Mouse (Mus musculus): Measurements from ENCODE around the gene Zbtb38.

Gene Zbtb38

DNA sequence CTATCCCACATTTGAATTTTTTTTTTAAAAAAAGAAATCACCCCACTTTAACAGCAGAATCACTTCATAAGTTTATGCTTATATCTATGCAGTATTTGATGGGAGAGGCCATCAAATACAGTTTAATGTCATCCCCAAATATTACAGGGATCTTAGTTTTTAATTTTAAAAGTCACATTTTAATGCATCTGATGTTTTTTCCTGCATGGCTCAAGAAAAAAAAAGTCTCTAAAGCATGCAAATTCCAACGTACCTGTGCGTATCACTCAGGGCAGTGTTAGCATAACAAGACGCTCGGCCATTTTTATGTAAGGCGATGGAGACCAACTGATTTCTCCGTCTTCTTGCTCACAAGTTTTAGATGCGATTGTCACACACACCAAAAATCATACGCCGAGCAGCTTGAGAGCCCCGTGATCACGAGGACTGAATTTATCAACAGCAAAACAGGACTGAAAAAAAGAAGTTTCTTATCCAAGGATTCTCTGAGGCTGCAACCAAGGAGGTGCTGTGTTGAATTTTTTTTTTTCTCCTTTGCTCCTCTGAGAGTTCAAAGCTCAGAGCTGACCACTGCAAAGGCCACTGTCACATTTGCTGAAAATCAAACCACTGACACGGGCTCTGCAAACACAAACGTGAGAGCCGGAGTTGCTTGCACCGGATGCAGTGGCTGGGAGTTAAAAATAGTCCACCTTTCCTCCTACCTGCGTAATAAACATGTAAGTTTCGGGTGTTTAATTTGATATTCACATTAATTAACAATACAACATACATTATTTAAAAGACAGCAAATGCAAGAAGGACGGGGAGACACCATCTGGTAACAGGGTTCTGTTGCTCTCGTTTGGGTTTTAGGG, 21.4 kb downstream of the Zbtb38 start:
- Histone ChIP-seq H3K4me1 (replicated peaks; ENCODE audit: low read depth, low read length) (peaks cover 67% of the 10 kb centered on the region), H3K4me3 (replicated peaks; ENCODE audit: low read length) (no peak overlapping the region), H3K27me3 (ENCODE audit: insufficient read depth, low read length) (no peaks in the 10 kb centered on the region), H3K9me3 (ENCODE audit: low read length) (no peaks in the 10 kb centered on the region), H3K36me3 (ENCODE audit: insufficient read depth, low read length) (no peaks in the 10 kb centered on the region)
- TF ChIP-seq POU5F1 (IDR thresholded peaks at IDR 0.05; ENCODE audit: borderline replicate concordance, low read length) (no peak), NANOG (IDR thresholded peaks at IDR 0.05; ENCODE audit: borderline replicate concordance, low read length) (no peak)

DNA sequence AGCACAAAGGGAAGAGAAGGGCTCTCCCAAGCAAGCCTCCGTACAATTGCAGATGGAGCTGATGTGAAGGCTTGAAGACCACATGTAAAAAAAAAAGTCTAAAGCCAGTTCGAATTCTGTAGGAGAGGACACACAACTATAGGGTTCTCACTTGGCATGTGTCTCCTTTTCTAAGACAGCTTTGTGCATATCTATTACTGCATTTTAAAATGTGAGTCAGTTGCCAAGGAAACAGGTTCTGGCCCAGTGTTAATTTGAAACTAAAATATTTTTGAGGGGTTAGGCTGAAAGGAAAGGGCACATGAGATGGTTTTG, 22.4 kb downstream of the Zbtb38 start:
- Histone ChIP-seq H3K27me3 (ENCODE audit: insufficient read depth, low read length) (no peaks in the 10 kb centered on the region), H3K9me3 (ENCODE audit: low read length) (no peaks in the 10 kb centered on the region), H3K4me1 (replicated peaks; ENCODE audit: low read depth, low read length) (peaks cover 76% of the 10 kb centered on the region), H3K36me3 (ENCODE audit: insufficient read depth, low read length) (no peaks in the 10 kb centered on the region), H3K4me3 (replicated peaks; ENCODE audit: low read length) (peak overlapping the region; percentile 8; the same call in 1 of the 2 replicates)
- TF ChIP-seq CTCF (conservative IDR thresholded peaks at IDR 0.05; ENCODE audit: low read length) (no peak), NANOG (IDR thresholded peaks at IDR 0.05; ENCODE audit: borderline replicate concordance, low read length) (no peak), POU5F1 (IDR thresholded peaks at IDR 0.05; ENCODE audit: borderline replicate concordance, low read length) (no peak)

GRCm38 (mm10) chr9:96729537-96730310, 22.9 kb downstream of the Zbtb38 start:
- no peaks in the 10 kb centered on the region for H3K36me3 ChIP-seq (ENCODE audit: insufficient read depth, low read length)
- no peaks in the 10 kb centered on the region for H3K9me3 ChIP-seq (ENCODE audit: low read length)
- peaks cover 81% of the 10 kb centered on the region for H3K4me1 ChIP-seq (replicated peaks; ENCODE audit: low read depth, low read length)
- H3K4me3 ChIP-seq (replicated peaks; ENCODE audit: low read length): peak overlapping the region; percentile 8; the same call in 1 of the 2 replicates
- no peak for TF ChIP-seq CTCF (conservative IDR thresholded peaks at IDR 0.05; ENCODE audit: low read length)
- no peak for TF ChIP-seq NANOG (IDR thresholded peaks at IDR 0.05; ENCODE audit: borderline replicate concordance, low read length)
- TF ChIP-seq POU5F1 (IDR thresholded peaks at IDR 0.05; ENCODE audit: borderline replicate concordance, low read length): no peak
- H3K27me3 ChIP-seq (ENCODE audit: insufficient read depth, low read length): no peaks in the 10 kb centered on the region

DNA sequence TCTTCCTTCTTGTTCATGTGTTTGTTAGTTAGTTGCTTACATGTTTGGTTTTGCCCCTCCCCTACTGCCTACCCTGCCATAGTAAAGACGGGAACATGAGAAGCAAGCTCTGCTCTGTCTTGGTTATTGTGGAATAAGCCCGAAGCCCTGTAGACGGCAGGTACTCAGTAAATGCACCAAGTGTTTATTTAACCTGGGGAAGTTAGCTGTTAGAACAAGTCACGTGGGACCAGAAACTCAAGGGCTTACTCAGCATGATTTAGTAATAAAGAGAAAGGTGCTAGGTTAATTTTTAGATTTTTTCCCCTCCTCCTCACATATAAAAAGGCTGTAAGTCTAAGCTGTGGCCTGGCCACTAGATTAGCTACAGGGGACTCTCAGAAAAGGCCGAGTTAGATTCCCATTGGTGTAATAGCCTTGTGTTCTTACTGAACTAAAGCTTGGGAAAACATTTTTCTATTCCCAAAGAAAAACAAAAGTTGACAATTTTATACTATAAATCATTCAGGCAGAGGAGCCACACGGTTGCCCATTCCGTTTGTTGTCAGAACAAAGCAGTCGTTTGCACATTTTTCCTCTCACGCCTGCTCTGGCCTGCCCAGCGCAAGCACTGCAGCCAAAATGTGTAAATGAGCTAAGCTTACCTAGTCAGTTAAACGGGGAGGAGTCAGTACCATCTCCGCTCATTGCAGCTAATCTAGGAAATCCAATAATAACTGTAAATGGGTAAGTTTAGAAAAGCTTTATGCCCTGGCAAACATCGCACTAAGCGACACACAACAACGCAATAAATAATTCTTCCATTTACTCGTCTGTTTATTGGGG, 24.1 kb downstream of the Zbtb38 start:
- H3K4me3 ChIP-seq (replicated peaks; ENCODE audit: low read length): no peak overlapping the region
- TF ChIP-seq NANOG (IDR thresholded peaks at IDR 0.05; ENCODE audit: borderline replicate concordance, low read length) (no peak), CTCF (conservative IDR thresholded peaks at IDR 0.05; ENCODE audit: low read length) (no peak), POU5F1 (IDR thresholded peaks at IDR 0.05; ENCODE audit: borderline replicate concordance, low read length) (no peak)

GRCm38 (mm10) chr9:96727688-96728087, 24.9 kb downstream of the Zbtb38 start:
- H3K27me3 ChIP-seq (ENCODE audit: insufficient read depth, low read length): no peaks in the 10 kb centered on the region
- H3K4me3 ChIP-seq (replicated peaks; ENCODE audit: low read length): no peak overlapping the region
- no peaks in the 10 kb centered on the region for H3K36me3 ChIP-seq (ENCODE audit: insufficient read depth, low read length)
- H3K4me1 ChIP-seq (replicated peaks; ENCODE audit: low read depth, low read length): peaks cover 97% of the 10 kb centered on the region
- H3K9me3 ChIP-seq (ENCODE audit: low read length): no peaks in the 10 kb centered on the region
- TF ChIP-seq POU5F1 (IDR thresholded peaks at IDR 0.05; ENCODE audit: borderline replicate concordance, low read length) (no peak), CTCF (conservative IDR thresholded peaks at IDR 0.05; ENCODE audit: low read length) (no peak), NANOG (IDR thresholded peaks at IDR 0.05; ENCODE audit: borderline replicate concordance, low read length) (no peak)

More for the DNA sequence above, 24.1 kb downstream of the Zbtb38 start:
- Histone ChIP-seq H3K4me1 (replicated peaks; ENCODE audit: low read depth, low read length) (peaks cover 88% of the 10 kb centered on the region), H3K27me3 (ENCODE audit: insufficient read depth, low read length) (no peaks in the 10 kb centered on the region), H3K9me3 (ENCODE audit: low read length) (no peaks in the 10 kb centered on the region), H3K36me3 (ENCODE audit: insufficient read depth, low read length) (no peaks in the 10 kb centered on the region)

DNA sequence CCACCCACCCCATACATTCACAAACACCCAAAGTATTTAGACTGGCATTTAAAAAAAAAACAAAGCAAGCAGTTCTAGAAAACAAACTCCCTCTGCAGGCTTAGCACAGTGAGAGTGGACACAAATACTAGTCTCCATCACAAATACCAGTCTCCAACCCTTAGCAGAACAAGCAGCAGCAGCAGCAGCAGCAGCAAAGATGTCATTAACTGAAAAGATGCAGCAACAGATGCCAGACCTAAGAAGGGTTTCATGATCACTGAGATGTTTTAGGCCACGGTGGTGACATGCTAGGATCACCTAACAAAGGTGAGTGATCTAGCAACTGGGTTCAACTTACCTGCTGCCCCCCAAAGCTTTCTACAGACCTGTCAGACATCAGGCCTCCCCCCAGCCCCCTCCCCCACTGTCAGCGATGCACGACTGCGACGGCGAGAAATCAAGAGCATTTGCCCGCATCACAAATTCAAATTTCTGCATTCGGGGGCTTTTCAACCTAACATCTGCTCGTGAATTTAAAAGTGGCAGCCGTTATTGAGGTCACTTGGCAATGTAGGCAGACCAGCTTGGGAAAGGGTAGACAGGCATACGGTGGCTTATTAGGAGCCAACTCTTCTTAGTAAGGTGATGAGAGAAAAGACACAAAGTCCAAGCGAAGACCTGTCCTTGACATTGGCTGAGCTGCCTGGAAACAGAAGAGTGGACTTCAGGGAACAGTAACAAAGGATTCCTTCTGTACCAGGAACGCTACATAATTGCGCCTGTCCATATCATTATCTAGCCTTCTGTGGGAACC, 26.1 kb downstream of the Zbtb38 start:
- H3K27me3 ChIP-seq (ENCODE audit: insufficient read depth, low read length): no peaks in the 10 kb centered on the region
- peak overlapping the region; percentile 21; the same call in 1 of the 2 replicates for H3K4me3 ChIP-seq (replicated peaks; ENCODE audit: low read length)
- no peaks in the 10 kb centered on the region for H3K9me3 ChIP-seq (ENCODE audit: low read length)
- peaks cover 92% of the 10 kb centered on the region for H3K4me1 ChIP-seq (replicated peaks; ENCODE audit: low read depth, low read length)
- TF ChIP-seq POU5F1 (IDR thresholded peaks at IDR 0.05; ENCODE audit: borderline replicate concordance, low read length) (no peak), NANOG (IDR thresholded peaks at IDR 0.05; ENCODE audit: borderline replicate concordance, low read length) (no peak)
- no peaks in the 10 kb centered on the region for H3K36me3 ChIP-seq (ENCODE audit: insufficient read depth, low read length)

- Histone ChIP-seq H3K4me3 (replicated peaks; ENCODE audit: low read length) (peak overlapping the region; percentile 18), H3K27me3 (ENCODE audit: insufficient read depth, low read length) (no peaks in the 10 kb centered on the region), H3K36me3 (ENCODE audit: insufficient read depth, low read length) (no peaks in the 10 kb centered on the region), H3K9me3 (ENCODE audit: low read length) (no peaks in the 10 kb centered on the region), H3K4me1 (replicated peaks; ENCODE audit: low read depth, low read length) (peaks cover 92% of the 10 kb centered on the region)
- TF ChIP-seq CTCF (conservative IDR thresholded peaks at IDR 0.05; ENCODE audit: low read length) (no peak), NANOG (IDR thresholded peaks at IDR 0.05; ENCODE audit: borderline replicate concordance, low read length) (peak; percentile 37; the same call in 1 of the 2 replicates)
Measured at GRCm38 (mm10) chr9:96725582-96726320, 26.9 kb downstream of the Zbtb38 start.

All from E14TG2a.4 (cell line).